Mouse (Mus musculus): ENCODE measurements at regions not wholly inside any gene's neighbourhood (a gene's known extent, or its start where the extent isn't known, plus 50 kb on each side); places are given as distances from the start of the nearest gene placed in this dataset.

GRCm38 (mm10) chr1:125241717-125242116 lies 193.8 kb downstream of the Actr3 start:
- DNase-seq = no peak
- H3K4me1 ChIP-seq (ENCODE audit: control insufficient read depth, insufficient read depth, low read length) = no peaks in the 10 kb centered on the region
- TF ChIP-seq POLR2A (IDR thresholded peaks at IDR 0.05; ENCODE audit: borderline replicate concordance, extremely low read depth, low read depth, low read length) = no peak
- no peak for TF ChIP-seq CTCF (IDR thresholded peaks at IDR 0.05; ENCODE audit: insufficient read depth, low read length)
- WGBS = 87% methylated on average over 1 of the region's 1 CpGs
- H3K4me3 ChIP-seq (replicated peaks; ENCODE audit: extremely low read depth, low read depth, low read length) = no peak overlapping the region

GRCm38 (mm10) chr1:125237595-125237988 lies 197.9 kb downstream of the Actr3 start:
- Histone ChIP-seq H3K4me1 (ENCODE audit: control insufficient read depth, insufficient read depth, low read length) (no peaks in the 10 kb centered on the region), H3K4me3 (replicated peaks; ENCODE audit: extremely low read depth, low read depth, low read length) (no peak overlapping the region)
- 66% methylated on average over 3 of the region's 3 CpGs for WGBS
- DNase-seq = no peak
- TF ChIP-seq POLR2A (IDR thresholded peaks at IDR 0.05; ENCODE audit: borderline replicate concordance, extremely low read depth, low read depth, low read length) (no peak), CTCF (IDR thresholded peaks at IDR 0.05; ENCODE audit: insufficient read depth, low read length) (no peak)

- DNase-seq = no peak
- no peak overlapping the region for H3K4me3 ChIP-seq (replicated peaks; ENCODE audit: extremely low read depth, low read depth, low read length)
- WGBS = 80% methylated on average over 10 of the region's 10 CpGs
- TF ChIP-seq CTCF (IDR thresholded peaks at IDR 0.05; ENCODE audit: insufficient read depth, low read length) (no peak), POLR2A (IDR thresholded peaks at IDR 0.05; ENCODE audit: borderline replicate concordance, extremely low read depth, low read depth, low read length) (no peak)
- H3K4me1 ChIP-seq (ENCODE audit: control insufficient read depth, insufficient read depth, low read length) = no peaks in the 10 kb centered on the region
These were observed 198.5 kb downstream of the Actr3 start for GRCm38 (mm10) chr1:125236948-125237594.

- TF ChIP-seq POLR2A (IDR thresholded peaks at IDR 0.05; ENCODE audit: borderline replicate concordance, extremely low read depth, low read depth, low read length) (no peak), CTCF (IDR thresholded peaks at IDR 0.05; ENCODE audit: insufficient read depth, low read length) (no peak)
- DNase-seq = no peak
- 70% methylated on average over 2 of the region's 2 CpGs for WGBS
- Histone ChIP-seq H3K4me1 (ENCODE audit: control insufficient read depth, insufficient read depth, low read length) (no peaks in the 10 kb centered on the region), H3K4me3 (replicated peaks; ENCODE audit: extremely low read depth, low read depth, low read length) (no peak overlapping the region)
These were observed 200.8 kb downstream of the Actr3 start for GRCm38 (mm10) chr1:125234747-125235146.

GRCm38 (mm10) chr1:125223370-125223769 lies 212.2 kb downstream of the Actr3 start:
- no peak for DNase-seq
- no peak for TF ChIP-seq CTCF (IDR thresholded peaks at IDR 0.05; ENCODE audit: insufficient read depth, low read length)
- no peak for TF ChIP-seq POLR2A (IDR thresholded peaks at IDR 0.05; ENCODE audit: borderline replicate concordance, extremely low read depth, low read depth, low read length)
- no peaks in the 10 kb centered on the region for H3K4me1 ChIP-seq (ENCODE audit: control insufficient read depth, insufficient read depth, low read length)
- WGBS = 69% methylated on average over 10 of the region's 10 CpGs
- H3K4me3 ChIP-seq (replicated peaks; ENCODE audit: extremely low read depth, low read depth, low read length) = no peak overlapping the region

GRCm38 (mm10) chr1:125216192-125216591 lies 219.3 kb downstream of the Actr3 start:
- 70% methylated on average over 6 of the region's 6 CpGs for WGBS
- Histone ChIP-seq H3K4me3 (replicated peaks; ENCODE audit: extremely low read depth, low read depth, low read length) (no peak overlapping the region), H3K4me1 (ENCODE audit: control insufficient read depth, insufficient read depth, low read length) (no peaks in the 10 kb centered on the region)
- no peak for TF ChIP-seq CTCF (IDR thresholded peaks at IDR 0.05; ENCODE audit: insufficient read depth, low read length)
- no peak for DNase-seq

GRCm38 (mm10) chr1:125187091-125187490 lies 248.4 kb downstream of the Actr3 start:
- WGBS = 66% methylated on average over 1 of the region's 1 CpGs
- Histone ChIP-seq H3K4me1 (ENCODE audit: control insufficient read depth, insufficient read depth, low read length) (no peaks in the 10 kb centered on the region), H3K4me3 (replicated peaks; ENCODE audit: extremely low read depth, low read depth, low read length) (no peak overlapping the region)
- TF ChIP-seq POLR2A (IDR thresholded peaks at IDR 0.05; ENCODE audit: borderline replicate concordance, extremely low read depth, low read depth, low read length) (no peak), CTCF (IDR thresholded peaks at IDR 0.05; ENCODE audit: insufficient read depth, low read length) (no peak)
- DNase-seq = no peak

GRCm38 (mm10) chr1:125176124-125176937 lies 259.2 kb downstream of the Actr3 start:
- no peak overlapping the region for H3K4me3 ChIP-seq (replicated peaks; ENCODE audit: extremely low read depth, low read depth, low read length)
- TF ChIP-seq POLR2A (IDR thresholded peaks at IDR 0.05; ENCODE audit: borderline replicate concordance, extremely low read depth, low read depth, low read length) (no peak), CTCF (IDR thresholded peaks at IDR 0.05; ENCODE audit: insufficient read depth, low read length) (no peak)
- peak; percentile 5 for DNase-seq
- H3K4me1 ChIP-seq (ENCODE audit: control insufficient read depth, insufficient read depth, low read length) = no peaks in the 10 kb centered on the region
- 71% methylated on average over 15 of the region's 15 CpGs for WGBS

GRCm38 (mm10) chr1:125174725-125175124 lies 260.8 kb downstream of the Actr3 start:
- Histone ChIP-seq H3K4me3 (replicated peaks; ENCODE audit: extremely low read depth, low read depth, low read length) (no peak overlapping the region), H3K4me1 (ENCODE audit: control insufficient read depth, insufficient read depth, low read length) (no peaks in the 10 kb centered on the region)
- 90% methylated on average over 13 of the region's 13 CpGs for WGBS
- TF ChIP-seq CTCF (IDR thresholded peaks at IDR 0.05; ENCODE audit: insufficient read depth, low read length) = no peak
- TF ChIP-seq POLR2A (IDR thresholded peaks at IDR 0.05; ENCODE audit: borderline replicate concordance, extremely low read depth, low read depth, low read length) = no peak
- no peak for DNase-seq

GRCm38 (mm10) chr1:125172474-125172873 lies 263.1 kb downstream of the Actr3 start:
- DNase-seq = no peak
- no peaks in the 10 kb centered on the region for H3K4me1 ChIP-seq (ENCODE audit: control insufficient read depth, insufficient read depth, low read length)
- WGBS = 74% methylated on average over 1 of the region's 1 CpGs
- TF ChIP-seq POLR2A (IDR thresholded peaks at IDR 0.05; ENCODE audit: borderline replicate concordance, extremely low read depth, low read depth, low read length) (no peak), CTCF (IDR thresholded peaks at IDR 0.05; ENCODE audit: insufficient read depth, low read length) (no peak)
- no peak overlapping the region for H3K4me3 ChIP-seq (replicated peaks; ENCODE audit: extremely low read depth, low read depth, low read length)
